Mouse (Mus musculus): ENCODE data around the gene Abcg1.

The Abcg1 gene

GRCm38 (mm10) chr17:31082296-31083078 is 25.0 kb downstream of the Abcg1 start:
- DNase-seq: peak in 1 of 2 experiments; percentile 43

- no peak for DNase-seq
Observed at GRCm38 (mm10) chr17:31085519-31085918, 28.0 kb downstream of the Abcg1 start.

- DNase-seq: no peak
Observed at GRCm38 (mm10) chr17:31086196-31086595, 28.7 kb downstream of the Abcg1 start.

- no peak for DNase-seq
Observed at GRCm38 (mm10) chr17:31088711-31089110, 31.2 kb downstream of the Abcg1 start.

- no peak for DNase-seq
Observed at GRCm38 (mm10) chr17:31089848-31090247, 32.4 kb downstream of the Abcg1 start.

GRCm38 (mm10) chr17:31091023-31091735 is 33.7 kb downstream of the Abcg1 start:
- DNase-seq: no peak

GRCm38 (mm10) chr17:31094781-31095180 is 37.3 kb downstream of the Abcg1 start:
- no peak for DNase-seq

GRCm38 (mm10) chr17:31095570-31095969 is 38.1 kb downstream of the Abcg1 start:
- no peak for DNase-seq

- no peak for DNase-seq
Observed at GRCm38 (mm10) chr17:31096893-31097292, 39.4 kb downstream of the Abcg1 start.

- no peak for DNase-seq
Observed at GRCm38 (mm10) chr17:31098788-31099187, 41.3 kb downstream of the Abcg1 start.

GRCm38 (mm10) chr17:31103007-31103570 is 45.6 kb downstream of the Abcg1 start:
- no peak for DNase-seq

- DNase-seq: no peak
Observed at GRCm38 (mm10) chr17:31103823-31104222, 46.3 kb downstream of the Abcg1 start.

- DNase-seq: no peak
Observed at GRCm38 (mm10) chr17:31108388-31108787, 50.9 kb downstream of the Abcg1 start.

GRCm38 (mm10) chr17:31113191-31113856 is 55.8 kb downstream of the Abcg1 start:
- DNase-seq: no peak

- no peak for DNase-seq
Observed at GRCm38 (mm10) chr17:31116063-31116462, 58.6 kb downstream of the Abcg1 start.

- no peak for DNase-seq
Observed at GRCm38 (mm10) chr17:31117946-31118345, 60.5 kb downstream of the Abcg1 start.

- DNase-seq: peak; percentile 84 to 85
Observed at GRCm38 (mm10) chr17:31119429-31119828, 62.0 kb downstream of the Abcg1 start.

GRCm38 (mm10) chr17:31121975-31122374 is 64.5 kb downstream of the Abcg1 start:
- peak; percentile 74 to 75 for DNase-seq

GRCm38 (mm10) chr17:31125548-31126266 is 68.2 kb downstream of the Abcg1 start:
- no peak for DNase-seq

GRCm38 (mm10) chr17:31128708-31129318 is 71.3 kb downstream of the Abcg1 start:
- no peak for DNase-seq

GRCm38 (mm10) chr17:31129452-31129851 is 72.0 kb downstream of the Abcg1 start, which contains the start of gene Tff3:
TSS of gene Tff3 (minus strand) at chr17:31129646.
- no peak for DNase-seq

- no peak for DNase-seq
Observed at GRCm38 (mm10) chr17:31131269-31131821, 73.9 kb downstream of the Abcg1 start.

Measured in B cell, adult 2 months (primary cell).